9 mouse cellular contexts compared by ENCODE assay signal in genomic region chr14:111681092-111681708, GRCm38 (mm10). TPM values are rescaled to one million over a fixed set of nuclear protein-coding genes. Genes with fewer than 3 reads are reported as not detected.
A peak's percentile ranks its signal among the peaks of the same experiment; 100 is the strongest.
DNase-seq lines count a peak whose midpoint lies in the region; ATAC-seq lines count a peak whose summit lies in the region.
"Had no signal": no experiment of that assay in that cellular context is flagged by ENCODE, and none has a peak within 500 bp of the region (broad histone marks: within the 10 kb centered on the region; RNA-seq: fewer than 3 reads in every experiment).

No protein-coding gene starts in this region.

- WGBS in heart, embryonic 12.5 days: under 1% methylated on average over 38 of the region's 38 CpGs
- WGBS in forebrain, embryonic 12.5 days: 2% methylated on average over 38 of the region's 38 CpGs
- 2% methylated on average over 38 of the region's 38 CpGs for WGBS in midbrain, embryonic 13.5 days

- H3K4me2 ChIP-seq in heart, embryonic 12.5 days: peak overlapping the region; percentile 94
- peak overlapping the region; percentile 79 for H3K4me2 ChIP-seq in forebrain, embryonic 12.5 days
- peak overlapping the region; percentile 81 for H3K4me2 ChIP-seq in midbrain, embryonic 13.5 days (replicated peaks)

- peaks cover 13% of the 10 kb centered on the region for H3K4me1 ChIP-seq in heart, embryonic 12.5 days (replicated peaks)
- no peaks in the 10 kb centered on the region for H3K4me1 ChIP-seq in brown adipose tissue, adult 24 weeks (ENCODE audit: control insufficient read depth, insufficient read depth, insufficient read length, low read length)
- peaks cover 30% of the 10 kb centered on the region for H3K4me1 ChIP-seq in forebrain, embryonic 12.5 days
- H3K4me1 ChIP-seq in midbrain, embryonic 13.5 days (replicated peaks): peaks cover 30% of the 10 kb centered on the region

- H3K36me3 ChIP-seq in heart, embryonic 12.5 days: no peaks in the 10 kb centered on the region
- H3K36me3 ChIP-seq in forebrain, embryonic 12.5 days (replicated peaks): 0 out of 2 replicates have a peak, but pooled peaks cover 7% of the 10 kb centered on the region
- H3K36me3 ChIP-seq in midbrain, embryonic 13.5 days: peaks cover 9% of the 10 kb centered on the region; the same call in 1 of the 2 replicates

- ATAC-seq in heart, embryonic 12.5 days (ENCODE audit: insufficient number of reproducible peaks, low FRiP score): peak; percentile 43
- peak; percentile 65 for ATAC-seq in forebrain, embryonic 12.5 days (ENCODE audit: low FRiP score)
- ATAC-seq in midbrain, embryonic 13.5 days: peak; percentile 64

- H3K4me3 ChIP-seq in heart, embryonic 12.5 days: peak overlapping the region; percentile 56
- H3K4me3 ChIP-seq in brown adipose tissue, adult 24 weeks (ENCODE audit: insufficient read depth, low read depth, low read length): peak overlapping the region; percentile 28
- peak overlapping the region; percentile 39 for H3K4me3 ChIP-seq in forebrain, embryonic 12.5 days (replicated peaks)
- peak overlapping the region; percentile 52 for H3K4me3 ChIP-seq in midbrain, embryonic 13.5 days (replicated peaks)

- H3K9me3 ChIP-seq in heart, embryonic 12.5 days (replicated peaks): no peaks in the 10 kb centered on the region
- H3K9me3 ChIP-seq in forebrain, embryonic 12.5 days: no peaks in the 10 kb centered on the region
- no peaks in the 10 kb centered on the region for H3K9me3 ChIP-seq in midbrain, embryonic 13.5 days

- H3K9ac ChIP-seq in heart, embryonic 12.5 days: peak overlapping the region; percentile 70
- H3K9ac ChIP-seq in forebrain, embryonic 12.5 days: peak overlapping the region; percentile 63
- H3K9ac ChIP-seq in midbrain, embryonic 13.5 days (replicated peaks): peak overlapping the region; percentile 64

- 0 out of 2 replicates have a peak overlapping the region, but pooled peaks have one; percentile 6 for H3K27ac ChIP-seq in heart, embryonic 12.5 days (ENCODE audit: poor library complexity, severe bottlenecking)
- H3K27ac ChIP-seq in brown adipose tissue, adult 24 weeks (replicated peaks; ENCODE audit: low read depth, low read length): no peak overlapping the region
- H3K27ac ChIP-seq in forebrain, embryonic 12.5 days: no peak overlapping the region
- no peak overlapping the region for H3K27ac ChIP-seq in midbrain, embryonic 13.5 days

- no peak for DNase-seq in heart, postnatal 25 days (ENCODE audit: low spot score)
- peak; percentile 28 to 46 for DNase-seq in layer of hippocampus, adult 18-20 months (ENCODE audit: low spot score in 2 of 2)
- no peak for DNase-seq in thymus, postnatal 0 days (ENCODE audit: low spot score)
- DNase-seq in ovary, postnatal 36 days (ENCODE audit: low spot score): no peak

- intact Hi-C loops in heart, postnatal 25 days (cut with DNase I): no loop called here

- peaks cover 27% of the 10 kb centered on the region for H3K27me3 ChIP-seq in heart, embryonic 12.5 days (replicated peaks)
- peaks cover 19% of the 10 kb centered on the region for H3K27me3 ChIP-seq in forebrain, embryonic 12.5 days
- peaks cover 13% of the 10 kb centered on the region; the same call in 1 of the 2 replicates for H3K27me3 ChIP-seq in midbrain, embryonic 13.5 days
- H3K27me3 ChIP-seq: CH12.LX had no signal

RNA-seq across cellular contexts. Expression of gene Slitrk5, which starts 6.3 kb away (rescaled TPM):
- 25.1 and 26.8 TPM in 2 replicates for polyA plus RNA-seq in heart, embryonic 12.5 days (2016; fragmentation: Nextera tagmentation; extraction: Ambion mirVana)
- total RNA-seq in heart, postnatal 25 days (2021): not detected
- polyA plus RNA-seq in brown adipose tissue, adult 24 weeks (2012; ENCODE audit: insufficient read depth, insufficient read length, missing spikeins): not detected in 2 replicates
- polyA plus RNA-seq in forebrain, embryonic 12.5 days (2016; fragmentation: Nextera tagmentation; extraction: Ambion mirVana): 21.2 and 22.3 TPM in 2 replicates
- total RNA-seq in layer of hippocampus, adult 18-20 months (2021): 10 to 100 TPM; 90.7 to 97.8 TPM
- polyA plus RNA-seq in midbrain, embryonic 13.5 days (2015; fragmentation: Nextera tagmentation; extraction: Ambion mirVana): 25.0 TPM in 2 replicates
- polyA plus RNA-seq in thymus, postnatal 0 days (2015; fragmentation: Nextera tagmentation; extraction: Ambion mirVana): not detected in 2 replicates
- total RNA-seq: CH12.LX had no signal

Comparison
In these comparisons a context has a peak if more than half of its experiments do, and no peak if none do; other contexts are left out.
1. DNase-seq: peak in layer of hippocampus, adult 18-20 months (2 of 2); none in heart, postnatal 25 days (single experiment), thymus, postnatal 0 days (single experiment) and ovary, postnatal 36 days (single experiment).
2. RNA of gene Slitrk5, which starts 6.3 kb away (polyA plus RNA-seq): 25.1 to 26.8 TPM in heart, embryonic 12.5 days, 25.0 TPM in midbrain, embryonic 13.5 days and 21.2 to 22.3 TPM in forebrain, embryonic 12.5 days; not detected in brown adipose tissue, adult 24 weeks and not detected in thymus, postnatal 0 days; every median in the first group is over 10 times any median in the second.
3. Peak in every context shown above with its lines, with median percentiles within 50 percentile points of each other: ATAC-seq, H3K4me2 ChIP-seq, H3K4me3 ChIP-seq and H3K9ac ChIP-seq.